Mouse (Mus musculus) kidney, embryonic 16.5 days (tissue): ENCODE data around the gene Srgap2. TPM values are rescaled to one million over a fixed set of nuclear protein-coding genes. Genes with fewer than 3 reads are reported as not detected.

Experiments used
- ATAC-seq: fragments of 200-750 bp; cut with Nextera tagmentation; 2 replicates; pipeline ENCODE4 v1.8.0; 2017; ENCODE audit warnings: moderate TSS enrichment; ENCODE audit not compliant: low FRiP score, low TSS enrichment
- H3K27ac ChIP-seq: fragments of 300-500 bp; sonication (generic); 2 replicates; pipeline ENCODE4 v1.5.1; 2014; ENCODE audit warnings: low read length
- H3K27me3 ChIP-seq: fragments of 300-500 bp; sonication (generic); 2 replicates; pipeline ENCODE4 v1.6.1; 2014; ENCODE audit warnings: low read length, control low read depth, mixed read lengths; ENCODE audit not compliant: insufficient read depth
- H3K36me3 ChIP-seq: fragments of 300-500 bp; sonication (generic); 2 replicates; pipeline ENCODE4 v1.6.1; 2014; ENCODE audit warnings: low read length, control low read depth, mixed read lengths; ENCODE audit not compliant: insufficient read depth
- H3K4me1 ChIP-seq: fragments of 300-500 bp; sonication (generic); 2 replicates; pipeline ENCODE4 v1.6.1; 2014; ENCODE audit warnings: low read length, control low read depth, mixed read lengths; ENCODE audit not compliant: insufficient read depth
- H3K4me2 ChIP-seq: fragments of 300-500 bp; sonication (generic); replicated peaks from 2 replicates; pipeline ENCODE4 v1.6.1; 2014; ENCODE audit warnings: low read depth, low read length
- H3K4me3 ChIP-seq: fragments of 300-500 bp; sonication (generic); 2 replicates; pipeline ENCODE4 v1.5.1; 2014; ENCODE audit warnings: mild to moderate bottlenecking, low read length
- H3K9ac ChIP-seq: fragments of 300-500 bp; sonication (generic); replicated peaks from 2 replicates; pipeline ENCODE4 v1.6.1; 2014; ENCODE audit warnings: low read length
- H3K9me3 ChIP-seq: fragments of 300-500 bp; sonication (generic); 2 replicates; pipeline ENCODE4 v1.6.1; 2016; ENCODE audit warnings: low read length, control low read depth
- WGBS: fragments of 180-500 bp; shearing (Covaris S2); extraction: QIAGEN DNeasy Blood & Tissue Kit; methylation state at CpG from one replicate; pipeline ENCODE4 v1.1.7; 2014; 5-methylcytosine and 5-hydroxymethylcytosine counted together
- polyA plus RNA-seq: library from polyadenylated mRNA; unstranded; fragments of >200 nt; fragmentation: Nextera tagmentation; extraction: Ambion mirVana; gene quantifications from 2 replicates; pipeline ENCODE4 v1.2.1, GENCODE M21; 2015

Srgap2 gene
- polyA plus RNA-seq, 1 experiment from 2014 or later, result 11.5 TPM

DNA sequence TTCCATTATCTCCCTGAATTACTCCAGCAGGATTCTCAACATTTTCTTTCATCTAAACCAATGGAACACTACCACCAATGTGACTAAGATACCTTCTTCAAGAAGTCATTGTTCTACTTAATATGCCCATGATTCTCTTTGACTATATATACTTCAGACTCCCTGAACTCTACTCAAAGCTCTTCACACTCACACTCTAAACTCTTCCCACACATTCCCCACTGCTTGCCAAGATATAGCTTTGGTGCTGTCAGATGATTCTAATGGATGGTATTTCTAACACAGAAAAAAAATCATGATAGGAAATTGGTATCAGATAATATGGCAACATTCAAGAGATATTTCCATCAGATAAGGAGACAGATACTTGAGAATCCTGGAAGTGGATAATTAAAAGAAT, 129.0 kb downstream of the Srgap2 start:
- Histone ChIP-seq H3K9ac (no peak overlapping the region), H3K4me1 (no peaks in the 10 kb centered on the region), H3K4me3 (no peak overlapping the region), H3K27me3 (no peaks in the 10 kb centered on the region), H3K4me2 (no peak overlapping the region), H3K9me3 (no peaks in the 10 kb centered on the region), H3K36me3 (no peaks in the 10 kb centered on the region), H3K27ac (no peak overlapping the region)
- ATAC-seq, result no peak

DNA sequence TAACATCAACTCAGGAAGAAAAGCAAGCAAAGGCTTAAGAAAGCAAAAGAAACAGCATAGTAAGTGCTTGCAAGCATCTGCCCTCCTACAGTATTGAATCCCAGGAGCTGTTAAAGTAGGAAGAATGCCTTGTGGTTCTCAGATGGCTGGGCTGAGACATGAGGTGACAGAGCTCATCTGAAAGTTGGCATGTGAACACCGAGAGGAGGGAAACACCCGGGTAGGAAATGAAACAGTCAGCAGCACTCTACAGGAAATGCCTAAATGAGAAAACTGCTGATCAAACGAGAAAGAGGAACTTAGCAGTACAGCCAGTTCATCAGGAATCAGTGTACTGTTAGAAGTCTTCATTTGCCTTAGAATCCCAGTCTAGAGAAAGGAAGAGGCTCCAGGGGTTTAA, 142.7 kb downstream of the Srgap2 start:
- no peak overlapping the region for H3K4me3 ChIP-seq
- no peaks in the 10 kb centered on the region for H3K9me3 ChIP-seq
- 23% methylated on average over 3 of the region's 3 CpGs for WGBS

DNA sequence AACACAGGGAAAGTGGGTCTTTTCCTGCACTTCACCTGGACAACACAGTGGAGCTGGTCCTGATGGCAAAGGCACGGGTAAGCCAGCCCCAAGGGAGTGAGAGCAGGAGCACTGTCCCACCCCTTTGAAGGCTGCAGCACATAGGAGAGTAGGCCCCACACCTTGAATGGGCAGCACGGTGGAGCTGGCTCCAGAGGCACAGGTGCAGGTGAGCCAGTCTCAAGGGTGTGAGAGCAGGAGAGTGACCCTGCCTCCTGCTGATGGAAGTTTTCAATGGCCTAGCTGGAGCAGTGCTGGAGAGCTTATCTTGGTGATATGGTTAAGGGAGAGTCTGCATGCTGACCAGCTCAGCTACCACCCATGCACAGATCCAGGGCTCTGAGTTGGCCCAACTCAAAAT, 145.0 kb downstream of the Srgap2 start:
- Histone ChIP-seq H3K4me2 (no peak overlapping the region), H3K27ac (no peak overlapping the region), H3K27me3 (no peaks in the 10 kb centered on the region), H3K9ac (no peak overlapping the region), H3K36me3 (no peaks in the 10 kb centered on the region; the same call in 1 of the 2 replicates), H3K4me3 (no peak overlapping the region), H3K4me1 (peaks cover 29% of the 10 kb centered on the region), H3K9me3 (no peaks in the 10 kb centered on the region)
- 77% methylated on average over 2 of the region's 2 CpGs for WGBS
- ATAC-seq, result peak; percentile 51; the same call in 1 of the 2 replicates

More for the DNA sequence above, 142.7 kb downstream of the Srgap2 start:
- H3K36me3 ChIP-seq, result no peaks in the 10 kb centered on the region
- no peak overlapping the region for H3K4me2 ChIP-seq
- H3K27me3 ChIP-seq, result no peaks in the 10 kb centered on the region
- ATAC-seq, result no peak
- peak overlapping the region; percentile 43; the same call in 1 of the 2 replicates for H3K27ac ChIP-seq
- no peak overlapping the region for H3K9ac ChIP-seq
- H3K4me1 ChIP-seq, result peaks cover 15% of the 10 kb centered on the region

DNA sequence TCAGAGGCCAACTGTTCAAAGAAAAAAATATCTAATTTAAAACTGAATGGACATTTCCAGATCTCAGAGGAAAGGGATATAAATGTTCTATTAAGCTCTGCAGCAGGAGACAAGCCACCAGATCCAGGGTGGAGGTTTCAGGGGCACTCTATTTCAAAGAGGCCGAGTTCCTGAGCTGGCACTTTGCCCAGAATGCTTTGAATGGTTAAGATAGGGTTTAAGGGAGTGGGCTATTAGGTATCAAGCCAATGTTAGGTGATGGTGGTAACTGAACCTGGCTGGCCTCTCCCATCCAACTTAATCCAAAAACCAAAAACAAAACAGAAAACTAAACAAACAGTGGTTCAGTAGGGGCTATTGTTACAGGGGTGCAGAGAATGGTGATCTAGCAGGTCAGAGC, 146.9 kb downstream of the Srgap2 start:
- no peak overlapping the region for H3K9ac ChIP-seq
- no peak overlapping the region for H3K4me2 ChIP-seq
- H3K4me1 ChIP-seq, result peaks cover 29% of the 10 kb centered on the region
- no peaks in the 10 kb centered on the region for H3K27me3 ChIP-seq
- H3K9me3 ChIP-seq, result no peaks in the 10 kb centered on the region
- 13% methylated on average over 1 of the region's 1 CpGs for WGBS
- H3K4me3 ChIP-seq, result no peak overlapping the region
- ATAC-seq, result peak; percentile 57; the same call in 1 of the 2 replicates
- no peak overlapping the region; the same call in 1 of the 2 replicates for H3K27ac ChIP-seq
- no peaks in the 10 kb centered on the region; the same call in 1 of the 2 replicates for H3K36me3 ChIP-seq

DNA sequence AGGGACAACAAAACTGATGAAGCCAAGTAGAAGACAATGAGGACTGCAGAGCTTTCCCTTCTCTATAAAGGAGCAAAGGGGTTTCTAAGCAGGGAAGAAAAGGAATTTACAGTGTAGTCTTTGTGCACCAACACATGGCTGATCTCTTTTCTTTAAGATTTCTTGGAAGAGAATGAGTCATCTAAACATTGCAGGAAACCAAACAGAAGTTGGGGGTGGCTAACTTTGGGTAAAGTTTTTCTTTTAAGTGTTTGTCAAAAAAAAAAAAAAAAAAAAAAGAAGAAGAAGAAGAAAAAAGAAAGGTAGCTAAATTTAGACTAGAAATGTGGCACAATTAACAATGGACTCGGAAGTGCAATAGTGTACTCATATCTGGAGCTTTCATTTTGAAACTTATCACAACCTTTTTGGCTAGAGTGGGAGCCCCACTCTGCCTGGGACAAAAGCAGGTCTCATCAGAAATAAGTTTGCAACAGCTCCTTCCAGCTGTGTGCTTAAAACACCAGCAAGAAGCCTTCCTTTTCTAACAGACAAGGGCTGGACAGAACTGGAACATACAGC, 148.2 kb downstream of the Srgap2 start:
- WGBS, result 69% methylated on average over 1 of the region's 1 CpGs
- no peaks in the 10 kb centered on the region for H3K9me3 ChIP-seq
- H3K27ac ChIP-seq, result peak overlapping the region; percentile 46
- H3K9ac ChIP-seq, result no peak overlapping the region
- no peaks in the 10 kb centered on the region; the same call in 1 of the 2 replicates for H3K36me3 ChIP-seq
- H3K27me3 ChIP-seq, result no peaks in the 10 kb centered on the region
- ATAC-seq, result no peak
- H3K4me1 ChIP-seq, result peaks cover 29% of the 10 kb centered on the region
- H3K4me3 ChIP-seq, result no peak overlapping the region
- H3K4me2 ChIP-seq, result no peak overlapping the region

DNA sequence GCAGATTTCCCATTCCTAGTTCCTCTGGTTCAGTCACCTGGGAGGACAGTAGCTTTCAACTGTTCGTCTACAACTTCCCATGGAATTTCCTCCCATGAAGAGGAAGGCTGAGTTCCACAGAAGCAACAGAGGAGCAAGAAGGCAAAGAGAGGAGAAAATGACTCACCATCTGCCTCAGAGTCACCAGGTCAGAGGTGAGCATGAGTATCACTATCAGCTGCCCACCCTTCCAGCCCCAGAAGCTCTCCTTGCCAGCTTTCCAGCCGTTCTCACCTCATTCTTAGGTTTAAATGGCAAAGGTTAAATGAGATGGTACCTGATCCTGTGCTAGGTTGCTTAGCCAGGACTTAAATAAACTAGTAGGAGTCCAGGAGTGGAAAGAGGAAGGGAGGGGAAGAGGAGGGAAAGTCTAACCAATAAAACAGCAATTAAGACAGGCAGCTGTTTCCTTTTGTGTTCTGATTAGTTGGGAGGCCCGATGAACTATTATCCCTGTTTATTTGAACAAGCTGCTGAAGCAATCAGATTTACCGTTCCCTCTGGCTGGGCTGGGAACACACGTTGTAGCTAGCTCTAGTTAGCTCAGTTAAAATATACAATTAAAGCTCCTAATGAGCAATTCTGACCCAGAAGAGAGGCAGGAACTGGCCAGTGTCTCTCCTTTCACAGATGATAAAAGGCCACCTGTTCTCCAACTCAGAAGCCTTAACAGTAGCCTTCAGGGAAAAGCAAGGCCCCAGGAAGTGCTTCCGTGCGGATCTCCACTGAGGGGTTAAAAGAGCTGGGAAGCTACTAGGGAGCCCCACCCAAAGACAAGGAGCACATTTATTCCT, 148.9 kb downstream of the Srgap2 start:
- H3K4me2 ChIP-seq, result no peak overlapping the region
- H3K36me3 ChIP-seq, result no peaks in the 10 kb centered on the region; the same call in 1 of the 2 replicates
- 20% methylated on average over 7 of the region's 7 CpGs for WGBS
- peaks cover 29% of the 10 kb centered on the region for H3K4me1 ChIP-seq
- H3K9ac ChIP-seq, result no peak overlapping the region
- peak; percentile 31 for ATAC-seq
- H3K4me3 ChIP-seq, result no peak overlapping the region
- H3K9me3 ChIP-seq, result no peaks in the 10 kb centered on the region
- H3K27me3 ChIP-seq, result no peaks in the 10 kb centered on the region
- peak overlapping the region; percentile 13 for H3K27ac ChIP-seq

DNA sequence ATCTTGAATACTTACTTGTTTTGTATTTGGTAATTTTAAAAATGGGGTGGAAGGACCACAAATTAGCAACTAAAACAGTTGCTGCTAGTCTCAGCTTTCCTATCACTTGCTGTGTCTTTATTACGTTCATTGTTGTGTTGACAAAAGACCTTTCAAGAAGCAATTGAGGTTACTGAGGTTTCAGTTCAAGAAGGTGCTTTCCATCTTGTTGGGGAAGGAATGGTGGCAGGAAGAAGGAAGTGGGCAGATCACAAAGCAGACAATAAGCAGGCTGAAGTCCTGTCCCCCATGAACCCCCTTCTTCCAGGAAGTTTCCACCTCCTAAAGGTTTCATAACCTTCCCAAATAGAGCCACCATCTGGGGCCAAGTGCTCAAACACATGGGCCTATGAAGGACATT, 161.3 kb downstream of the Srgap2 start:
- H3K27me3 ChIP-seq, result no peaks in the 10 kb centered on the region
- no peak overlapping the region for H3K27ac ChIP-seq
- peaks cover 10% of the 10 kb centered on the region for H3K36me3 ChIP-seq
- H3K4me2 ChIP-seq, result no peak overlapping the region
- no peaks in the 10 kb centered on the region for H3K9me3 ChIP-seq
- no peaks in the 10 kb centered on the region for H3K4me1 ChIP-seq
- no peak overlapping the region for H3K9ac ChIP-seq
- WGBS, result 62% methylated on average over 1 of the region's 1 CpGs
- ATAC-seq, result no peak
- H3K4me3 ChIP-seq, result no peak overlapping the region

DNA sequence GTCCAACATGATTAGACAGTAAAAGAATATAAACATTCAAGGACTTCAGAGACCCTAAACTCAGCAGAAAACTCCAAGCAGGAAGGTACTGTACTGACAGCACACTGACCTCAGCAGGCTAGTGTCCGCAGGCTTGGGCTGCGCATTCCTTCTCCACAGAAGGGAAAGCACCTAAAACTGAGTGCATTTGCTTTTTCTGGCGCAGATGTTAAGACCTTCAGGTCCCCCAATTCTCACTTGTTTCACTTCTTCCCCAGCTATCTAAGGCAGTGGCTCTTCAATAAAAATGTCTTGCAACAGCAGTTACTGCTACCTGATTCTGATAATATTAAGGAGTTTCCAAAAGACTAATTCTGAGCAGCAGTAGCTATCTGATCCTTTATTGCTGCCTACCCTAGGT, 162.7 kb downstream of the Srgap2 start:
- Histone ChIP-seq H3K4me2 (no peak overlapping the region), H3K9me3 (no peaks in the 10 kb centered on the region), H3K4me3 (no peak overlapping the region), H3K27ac (no peak overlapping the region), H3K4me1 (no peaks in the 10 kb centered on the region), H3K27me3 (no peaks in the 10 kb centered on the region), H3K9ac (no peak overlapping the region), H3K36me3 (peaks cover 10% of the 10 kb centered on the region)
- ATAC-seq, result no peak
- 87% methylated on average over 3 of the region's 3 CpGs for WGBS

DNA sequence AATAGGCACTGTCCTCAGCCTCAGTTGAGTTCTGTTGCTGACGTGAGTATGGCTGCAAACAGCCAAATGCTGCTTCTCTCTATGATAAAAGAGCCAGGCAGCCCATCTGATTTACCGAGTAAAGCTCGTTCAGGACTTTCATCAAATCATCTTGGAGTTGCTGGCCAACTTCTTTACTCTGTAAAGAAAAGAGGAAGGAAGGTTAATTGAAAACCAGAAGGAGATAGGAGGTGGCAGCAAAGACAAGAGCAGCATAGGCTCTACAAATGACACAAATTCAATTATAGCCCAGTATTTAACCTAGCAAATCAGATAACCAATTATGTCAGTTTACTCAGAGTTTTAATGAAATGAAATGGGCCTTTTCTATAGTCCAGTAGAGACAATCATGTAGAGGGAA, 163.3 kb downstream of the Srgap2 start:
- WGBS, result 88% methylated on average over 3 of the region's 3 CpGs
- H3K4me3 ChIP-seq, result no peak overlapping the region
- no peak overlapping the region for H3K4me2 ChIP-seq
- no peak for ATAC-seq
- peaks cover 10% of the 10 kb centered on the region for H3K36me3 ChIP-seq
- no peaks in the 10 kb centered on the region for H3K4me1 ChIP-seq
- no peaks in the 10 kb centered on the region for H3K9me3 ChIP-seq
- H3K27ac ChIP-seq, result no peak overlapping the region
- H3K9ac ChIP-seq, result no peak overlapping the region
- H3K27me3 ChIP-seq, result no peaks in the 10 kb centered on the region

DNA sequence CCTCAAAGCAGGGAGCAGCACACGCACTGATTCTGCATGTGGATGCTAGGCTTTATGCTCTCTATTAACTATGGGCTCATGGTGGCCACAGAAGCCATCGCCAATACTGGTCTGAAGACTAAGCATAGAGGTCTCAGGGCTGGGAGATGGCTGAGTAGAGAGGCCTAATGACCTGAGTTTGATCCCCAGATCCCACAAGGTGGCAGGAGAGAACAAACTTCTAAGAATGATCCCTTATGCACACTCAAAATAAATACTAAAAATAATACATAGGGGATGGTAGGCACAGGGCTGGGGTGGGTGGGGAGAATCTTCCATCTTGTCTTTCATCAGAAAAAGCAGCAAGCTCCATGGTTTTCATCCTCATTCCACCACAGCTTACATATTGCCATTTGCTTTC, 165.1 kb downstream of the Srgap2 start:
- Histone ChIP-seq H3K9ac (no peak overlapping the region), H3K27me3 (no peaks in the 10 kb centered on the region), H3K36me3 (peaks cover 10% of the 10 kb centered on the region), H3K4me1 (no peaks in the 10 kb centered on the region), H3K9me3 (no peaks in the 10 kb centered on the region), H3K4me3 (no peak overlapping the region), H3K27ac (no peak overlapping the region), H3K4me2 (no peak overlapping the region)
- WGBS, result 83% methylated on average over 2 of the region's 2 CpGs
- no peak for ATAC-seq
